Mouse (Mus musculus): ENCODE measurements around the gene Fancd2.
A peak's percentile ranks its signal among the peaks of the same experiment; 100 is the strongest.

The Fancd2 gene

DNA sequence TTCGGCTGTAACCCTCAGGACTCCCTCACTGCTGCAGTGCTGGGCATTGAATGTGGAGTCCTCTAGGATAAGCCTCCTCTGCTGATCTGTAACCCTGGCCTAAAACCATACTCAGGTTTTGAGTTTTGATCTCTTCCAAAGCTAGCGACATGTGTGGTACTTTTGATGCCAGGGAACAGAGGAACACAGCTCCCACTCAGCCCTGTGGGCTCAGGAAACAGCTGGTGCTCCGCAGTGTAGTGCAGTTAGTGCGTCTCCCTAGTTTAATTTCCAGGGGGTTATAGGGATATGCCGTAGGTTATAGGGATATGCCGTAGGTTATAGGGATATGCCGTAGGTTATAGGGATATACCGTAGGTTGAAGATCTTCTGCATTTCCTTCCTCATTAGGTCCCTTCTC lies 83.5 kb downstream of the Fancd2 start:
- no peak for DNase-seq

DNA sequence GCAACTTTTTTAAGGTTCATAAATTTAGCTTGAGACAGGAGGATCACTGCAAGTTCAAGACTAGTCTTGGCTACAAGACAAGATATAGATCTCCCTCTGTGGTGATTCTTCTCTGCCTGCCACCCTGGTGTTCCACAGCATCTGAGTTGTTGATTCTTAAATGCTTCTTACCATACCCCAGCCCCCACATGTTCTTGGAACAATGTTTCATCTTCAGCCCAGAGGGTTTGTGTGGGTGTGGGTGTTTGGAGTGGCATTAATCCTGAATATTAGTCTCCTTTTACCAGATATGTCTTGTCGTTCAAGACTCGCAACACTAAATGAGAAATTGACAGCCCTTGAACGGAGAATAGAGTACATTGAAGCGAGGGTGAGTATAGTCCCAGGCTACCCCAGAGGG lies 84.0 kb downstream of the Fancd2 start:
- DNase-seq = no peak

DNA sequence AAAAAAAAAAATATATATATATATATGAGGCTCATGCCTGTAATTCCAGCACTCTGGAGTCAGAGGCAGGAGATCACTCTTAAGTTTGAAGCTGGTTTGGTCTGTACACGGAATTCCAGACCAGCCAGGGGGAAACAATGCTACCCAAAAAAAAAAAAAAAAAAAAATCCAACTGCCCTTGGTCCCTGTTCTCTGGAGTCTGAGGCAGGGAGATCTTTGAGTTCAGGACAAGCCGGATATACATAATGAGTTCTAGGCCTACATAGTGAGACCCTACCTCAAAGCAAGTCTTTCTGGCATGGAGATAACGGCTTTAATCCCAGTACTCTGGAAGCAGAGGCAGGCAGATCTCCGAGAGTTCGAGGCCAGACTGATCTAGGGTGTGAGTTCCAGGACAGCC lies 91.9 kb downstream of the Fancd2 start:
- DNase-seq = peak; percentile 21

DNA sequence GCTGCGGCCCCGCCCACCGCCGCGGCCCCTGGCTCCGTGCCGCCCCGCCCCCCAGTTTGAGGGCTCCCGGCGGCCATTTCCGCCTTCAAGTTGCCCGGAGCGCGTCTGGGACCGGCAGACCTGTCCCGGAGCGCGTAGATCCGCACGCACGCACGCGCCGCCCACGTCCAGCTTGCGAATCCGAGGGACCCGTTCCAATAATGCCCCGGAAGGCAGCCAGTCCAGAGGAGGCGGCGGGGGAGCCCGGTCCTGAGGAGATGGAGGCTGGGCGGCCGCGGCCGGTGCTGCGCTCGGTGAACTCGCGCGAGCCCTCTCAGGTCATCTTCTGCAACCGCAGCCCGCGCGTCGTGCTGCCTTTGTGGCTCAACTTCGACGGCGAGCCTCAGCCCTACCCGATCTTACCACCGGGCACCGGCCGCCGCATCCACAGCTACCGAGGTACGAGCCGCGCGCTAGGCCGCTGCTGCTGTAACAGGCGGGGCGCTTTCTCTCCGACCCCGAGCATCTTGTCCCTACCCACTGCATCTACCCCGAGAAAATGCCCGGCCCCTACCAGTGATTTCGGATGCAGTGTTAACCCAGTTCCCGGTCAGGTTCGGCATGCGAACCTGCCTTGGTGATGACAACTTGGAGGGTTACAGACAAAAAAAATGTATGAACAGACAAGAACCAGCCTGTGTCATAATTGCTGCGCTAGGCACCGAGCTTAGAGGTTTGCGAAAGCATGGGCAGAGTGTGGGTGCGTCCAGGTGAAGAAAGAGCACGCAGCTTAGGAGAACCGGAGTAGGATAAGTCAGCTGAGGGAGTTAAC lies 92.7 kb downstream of the Fancd2 start, which contains the start of gene Vhl:
Gene Vhl, plus strand, starts transcription at position 19 of the 811 bp plus-strand sequence.
- DNase-seq = peak; percentile 92

DNA sequence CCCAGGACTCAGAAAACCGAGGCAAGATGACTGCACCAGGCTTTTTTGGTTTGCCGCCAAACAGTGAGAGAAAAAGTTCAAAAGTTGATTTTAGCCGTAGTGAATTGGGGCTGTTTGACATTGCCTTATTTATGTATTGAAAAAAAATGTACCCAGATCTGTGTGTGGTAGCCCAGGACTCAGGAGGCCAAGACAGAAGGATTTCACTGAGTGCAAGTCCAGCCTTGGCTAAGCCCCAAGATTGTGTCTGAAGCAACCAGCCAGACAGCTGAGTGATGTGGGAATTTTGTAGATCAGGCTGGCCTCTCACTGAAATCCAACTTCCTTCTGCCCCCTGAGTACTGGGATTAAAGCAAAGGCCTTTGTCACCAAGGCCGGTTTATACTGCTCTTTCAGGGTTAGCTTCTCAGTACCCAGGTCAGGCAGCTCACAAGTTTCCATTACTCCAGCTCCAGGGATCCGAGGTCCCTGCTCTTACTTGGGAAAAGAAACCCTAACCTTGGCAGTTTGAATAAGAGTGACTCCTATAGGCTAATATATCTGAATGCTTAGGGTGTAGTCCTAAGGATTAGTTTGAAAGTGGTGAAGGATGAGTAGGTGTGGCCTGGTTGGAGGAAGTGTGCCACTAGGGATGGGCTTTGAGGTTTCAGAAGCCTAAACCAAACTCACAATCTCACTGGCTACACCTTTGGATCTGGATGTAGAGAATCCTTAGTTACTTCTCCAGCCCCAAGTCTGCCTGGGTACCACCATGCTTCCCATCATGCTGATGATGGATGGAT lies 93.7 kb downstream of the Fancd2 start:
- peak; percentile 45 for DNase-seq

DNA sequence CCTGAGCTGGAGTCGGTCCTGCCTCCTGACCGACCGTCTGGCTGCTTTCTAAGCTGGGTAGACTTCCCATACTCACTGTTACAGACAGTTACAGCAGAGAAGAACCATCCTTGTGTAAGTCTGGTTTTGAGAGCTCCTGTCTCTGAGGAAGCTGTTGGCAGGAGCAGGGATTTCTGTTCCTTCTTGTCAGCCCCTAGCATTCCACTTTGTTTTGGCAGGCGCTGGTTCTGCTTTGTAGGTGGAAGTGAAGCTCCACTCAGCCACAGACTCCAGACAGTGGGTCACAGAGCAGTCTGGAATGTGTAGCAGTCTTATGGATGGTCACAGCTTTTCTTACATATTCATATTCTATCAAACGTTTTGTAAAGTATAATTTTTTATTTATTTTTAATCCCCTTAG lies 98.8 kb downstream of the Fancd2 start:
- no peak for DNase-seq

DNA sequence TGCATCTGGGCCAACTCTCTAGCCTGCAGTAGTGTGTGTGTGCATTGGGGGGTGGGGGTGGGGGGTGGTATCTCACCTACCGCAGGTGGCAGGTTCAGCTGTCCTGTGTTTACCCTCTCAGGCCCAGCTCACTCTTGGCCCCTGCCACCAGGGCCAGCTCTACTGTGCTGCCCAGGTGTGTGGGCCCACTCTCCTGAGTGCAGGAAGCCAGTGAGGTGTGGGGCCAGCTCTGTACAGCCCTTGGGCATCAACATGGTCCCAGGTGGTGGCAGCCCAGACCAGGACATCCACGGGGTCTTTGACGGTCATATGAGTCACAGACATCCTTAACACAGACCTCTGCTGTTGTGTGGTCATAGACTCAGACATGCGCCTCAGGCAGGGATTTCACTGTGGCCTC lies 101.4 kb downstream of the Fancd2 start:
- no peak for DNase-seq

DNA sequence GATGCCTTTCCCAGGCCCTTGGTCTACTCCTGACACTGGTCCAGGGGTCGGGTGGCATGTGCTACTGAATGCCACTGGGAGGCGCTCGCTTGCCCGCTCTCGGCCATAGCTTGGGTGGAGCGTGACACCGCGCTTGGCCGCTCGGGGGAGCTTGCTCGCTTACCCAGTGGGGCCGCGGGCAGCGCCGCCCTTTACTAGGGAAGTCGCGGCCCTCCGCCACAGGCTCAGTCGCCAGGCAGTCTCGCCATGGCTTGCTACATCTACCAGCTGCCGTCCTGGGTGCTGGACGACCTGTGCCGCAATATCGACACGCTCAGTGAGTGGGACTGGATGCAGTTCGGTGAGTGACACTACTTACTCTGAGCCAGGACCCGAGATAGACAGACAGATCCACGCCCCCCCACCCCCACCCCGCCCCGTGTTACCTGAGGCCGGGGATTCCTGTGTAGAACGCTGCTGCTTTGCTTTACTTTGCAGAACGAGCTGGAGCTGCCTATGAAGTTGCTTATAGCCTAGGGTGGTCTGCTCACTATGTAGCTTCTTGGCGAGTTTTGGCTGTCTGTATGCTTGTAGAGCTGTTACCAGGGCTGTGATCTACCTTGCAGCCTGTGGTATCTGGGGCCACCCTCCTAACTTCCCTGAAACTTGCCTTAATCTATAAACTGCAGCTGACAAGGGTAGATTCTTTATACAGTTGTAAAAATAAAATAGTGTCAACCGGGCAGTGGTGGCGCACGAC lies 107.0 kb downstream of the Fancd2 start, which contains the start of gene Irak2:
Gene Irak2, plus strand, starts transcription at position 166 of the 739 bp plus-strand sequence.
- DNase-seq = peak; percentile 97

DNA sequence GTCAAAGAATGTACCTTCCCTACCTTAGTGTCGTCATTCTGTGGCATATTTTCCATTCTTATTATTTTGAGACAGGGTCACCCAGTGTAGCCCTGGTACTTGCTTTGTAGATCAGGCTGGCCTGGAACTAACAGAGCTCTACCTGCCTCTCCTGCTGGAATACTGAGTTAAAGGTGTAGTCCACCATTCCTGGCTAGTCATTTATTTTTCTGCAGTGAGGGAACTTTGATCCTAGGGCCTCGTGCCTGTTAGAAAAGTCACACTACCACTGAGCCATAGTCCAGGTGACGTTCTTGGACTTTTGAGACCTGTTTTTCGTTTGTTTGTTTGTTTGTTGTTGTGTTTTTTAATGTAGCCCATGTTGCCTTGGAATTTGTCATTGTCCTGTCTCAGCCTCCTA lies 107.7 kb downstream of the Fancd2 start:
- DNase-seq = no peak

DNA sequence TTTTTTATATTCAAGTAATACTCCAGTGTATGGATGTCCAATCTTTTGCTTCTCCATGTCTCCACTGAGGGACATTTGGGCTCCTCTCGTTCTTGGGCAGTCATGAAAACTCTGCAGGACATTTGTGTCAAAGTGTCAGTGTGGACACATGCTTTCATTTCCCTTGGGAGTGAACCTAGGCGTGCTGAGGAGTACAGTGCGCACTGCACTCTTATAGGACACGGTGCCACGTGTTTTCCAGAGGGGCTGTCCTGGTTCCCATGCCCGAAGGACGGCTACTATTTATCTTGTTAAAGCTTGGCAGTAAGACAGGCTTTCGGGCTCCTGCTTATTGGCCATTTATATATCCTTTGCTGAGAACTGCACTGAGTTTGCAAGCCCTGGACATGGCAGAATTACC lies 111.1 kb downstream of the Fancd2 start:
- no peak for DNase-seq

DNA sequence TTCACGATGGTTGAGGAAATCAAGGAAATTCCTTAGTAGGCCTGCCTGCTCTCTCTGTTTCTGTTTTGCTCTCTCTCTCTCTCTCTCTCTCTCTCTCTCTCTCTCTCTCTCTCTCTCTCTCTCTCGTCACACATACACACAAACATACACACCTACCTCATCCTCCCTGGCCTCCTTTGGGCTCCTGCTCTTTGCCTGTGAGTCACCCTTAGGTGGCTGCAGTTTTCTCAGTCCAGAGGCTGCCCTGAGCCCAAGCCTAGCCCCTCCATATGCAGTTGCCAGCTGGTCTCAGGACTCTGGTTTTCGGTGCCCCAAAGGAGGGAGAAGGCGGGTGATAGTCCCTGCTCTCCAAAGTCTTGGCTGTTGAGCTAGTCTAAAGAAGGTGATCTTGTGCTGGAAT lies 111.5 kb downstream of the Fancd2 start:
- no peak for DNase-seq

DNA sequence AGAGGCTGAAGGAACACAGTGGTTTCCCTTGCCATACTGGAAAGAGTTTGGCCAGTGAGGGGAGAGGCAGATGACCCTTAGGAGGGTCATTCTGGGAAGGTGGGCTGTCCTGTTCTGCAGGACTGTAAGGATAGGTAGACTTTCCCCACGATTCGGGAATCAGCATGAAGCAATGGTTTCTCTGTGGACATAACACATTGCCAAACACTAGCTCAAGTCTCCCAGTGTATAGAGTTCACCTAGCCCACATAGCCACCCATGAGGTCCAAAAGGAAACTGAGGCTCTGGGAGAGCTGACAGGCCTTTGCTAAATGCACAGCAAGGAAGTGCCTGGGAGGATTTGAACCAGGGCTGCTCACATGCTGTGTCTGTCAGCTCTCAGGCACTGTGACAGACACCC lies 112.5 kb downstream of the Fancd2 start:
- no peak for DNase-seq

DNA sequence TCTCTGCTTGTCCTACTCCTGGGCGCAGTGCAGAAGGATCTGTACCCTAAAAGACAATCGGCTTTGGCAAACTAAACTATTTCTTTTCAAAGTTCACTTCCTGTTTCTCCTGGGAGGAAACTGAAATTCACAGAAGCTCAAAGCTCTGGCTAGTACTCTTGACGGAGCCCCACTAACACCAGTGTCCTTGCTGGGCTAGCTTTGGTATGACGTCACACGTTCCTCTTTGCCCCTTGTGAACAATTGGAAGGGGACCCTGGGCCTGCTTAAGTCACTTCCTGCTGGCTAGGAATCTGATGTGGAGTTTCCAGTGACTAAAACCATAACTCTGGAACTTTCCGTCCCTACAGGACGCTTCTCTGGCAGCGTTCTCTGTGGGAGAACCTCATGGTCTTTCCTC lies 113.3 kb downstream of the Fancd2 start:
- peak; percentile 75 for DNase-seq
